Mouse (Mus musculus): Measurements from ENCODE around the gene Uba6. TPM values are rescaled to one million over a fixed set of nuclear protein-coding genes. Genes with fewer than 3 reads are reported as not detected.

Uba6 gene
- polyA plus RNA-seq, 1 experiment from 2014 or later = 12.7 TPM

GRCm38 (mm10) chr5:86113997-86114396 lies 58.6 kb downstream of the Uba6 start:
- Histone ChIP-seq H3K9me3 (replicated peaks) (no peaks in the 10 kb centered on the region), H3K4me2 (replicated peaks) (no peak overlapping the region), H3K27me3 (no peaks in the 10 kb centered on the region), H3K4me1 (no peaks in the 10 kb centered on the region), H3K9ac (no peak overlapping the region), H3K27ac (replicated peaks) (no peak overlapping the region), H3K36me3 (peaks cover 21% of the 10 kb centered on the region; the same call in 1 of the 2 replicates), H3K4me3 (replicated peaks) (no peak overlapping the region)
- WGBS = 94% methylated on average over 1 of the region's 1 CpGs
- ATAC-seq (ENCODE audit: insufficient number of reproducible peaks, low FRiP score, low TSS enrichment, low read depth) = no peak

- Histone ChIP-seq H3K4me2 (replicated peaks) (no peak overlapping the region), H3K9ac (no peak overlapping the region), H3K36me3 (peaks cover 15% of the 10 kb centered on the region; the same call in 1 of the 2 replicates), H3K9me3 (replicated peaks) (no peaks in the 10 kb centered on the region), H3K27me3 (no peaks in the 10 kb centered on the region), H3K4me3 (replicated peaks) (no peak overlapping the region), H3K4me1 (no peaks in the 10 kb centered on the region), H3K27ac (replicated peaks) (no peak overlapping the region)
- WGBS = 98% methylated on average over 2 of the region's 2 CpGs
- no peak for ATAC-seq (ENCODE audit: insufficient number of reproducible peaks, low FRiP score, low TSS enrichment, low read depth)
Measured at GRCm38 (mm10) chr5:86113037-86113436, 59.6 kb downstream of the Uba6 start.

GRCm38 (mm10) chr5:86111074-86111473 lies 61.5 kb downstream of the Uba6 start:
- Histone ChIP-seq H3K27ac (replicated peaks) (no peak overlapping the region), H3K9me3 (replicated peaks) (no peaks in the 10 kb centered on the region), H3K4me2 (replicated peaks) (no peak overlapping the region), H3K9ac (no peak overlapping the region), H3K4me1 (no peaks in the 10 kb centered on the region), H3K27me3 (no peaks in the 10 kb centered on the region), H3K36me3 (peaks cover 16% of the 10 kb centered on the region; the same call in 1 of the 2 replicates), H3K4me3 (replicated peaks) (no peak overlapping the region)
- ATAC-seq (ENCODE audit: insufficient number of reproducible peaks, low FRiP score, low TSS enrichment, low read depth) = no peak
- 98% methylated on average over 1 of the region's 1 CpGs for WGBS

GRCm38 (mm10) chr5:86106610-86107009 lies 66.0 kb downstream of the Uba6 start:
- H3K36me3 ChIP-seq = peaks cover 6% of the 10 kb centered on the region; the same call in 1 of the 2 replicates
- H3K27me3 ChIP-seq = no peaks in the 10 kb centered on the region
- no peak overlapping the region for H3K4me2 ChIP-seq (replicated peaks)
- no peaks in the 10 kb centered on the region for H3K4me1 ChIP-seq
- no peak overlapping the region for H3K4me3 ChIP-seq (replicated peaks)
- no peak overlapping the region for H3K27ac ChIP-seq (replicated peaks)
- ATAC-seq (ENCODE audit: insufficient number of reproducible peaks, low FRiP score, low TSS enrichment, low read depth) = no peak
- no peaks in the 10 kb centered on the region for H3K9me3 ChIP-seq (replicated peaks)
- 69% methylated on average over 2 of the region's 2 CpGs for WGBS
- H3K9ac ChIP-seq = no peak overlapping the region

- no peaks in the 10 kb centered on the region for H3K27me3 ChIP-seq
- H3K4me1 ChIP-seq = no peaks in the 10 kb centered on the region
- ATAC-seq (ENCODE audit: insufficient number of reproducible peaks, low FRiP score, low TSS enrichment, low read depth) = no peak
- no peak overlapping the region for H3K4me3 ChIP-seq (replicated peaks)
- no peak overlapping the region for H3K4me2 ChIP-seq (replicated peaks)
- no peak overlapping the region for H3K9ac ChIP-seq
- H3K9me3 ChIP-seq (replicated peaks) = no peaks in the 10 kb centered on the region
- WGBS = 97% methylated on average over 2 of the region's 2 CpGs
- no peaks in the 10 kb centered on the region for H3K36me3 ChIP-seq
- no peak overlapping the region for H3K27ac ChIP-seq (replicated peaks)
Measured at GRCm38 (mm10) chr5:86102176-86102575, 70.4 kb downstream of the Uba6 start.

- 64% methylated on average over 3 of the region's 3 CpGs for WGBS
Measured at GRCm38 (mm10) chr5:86100621-86101020, 72.0 kb downstream of the Uba6 start.

GRCm38 (mm10) chr5:86098988-86099387 lies 73.6 kb downstream of the Uba6 start:
- Histone ChIP-seq H3K9ac (no peak overlapping the region), H3K27me3 (no peaks in the 10 kb centered on the region), H3K4me1 (no peaks in the 10 kb centered on the region), H3K27ac (replicated peaks) (no peak overlapping the region), H3K36me3 (no peaks in the 10 kb centered on the region), H3K4me3 (replicated peaks) (no peak overlapping the region), H3K9me3 (replicated peaks) (no peaks in the 10 kb centered on the region), H3K4me2 (replicated peaks) (no peak overlapping the region)
- WGBS = 65% methylated on average over 3 of the region's 3 CpGs
- no peak for ATAC-seq (ENCODE audit: insufficient number of reproducible peaks, low FRiP score, low TSS enrichment, low read depth)

More at GRCm38 (mm10) chr5:86100621-86101020, 72.0 kb downstream of the Uba6 start:
- Histone ChIP-seq H3K4me1 (no peaks in the 10 kb centered on the region), H3K4me2 (replicated peaks) (no peak overlapping the region), H3K36me3 (no peaks in the 10 kb centered on the region), H3K4me3 (replicated peaks) (no peak overlapping the region), H3K9me3 (replicated peaks) (no peaks in the 10 kb centered on the region), H3K27ac (replicated peaks) (no peak overlapping the region), H3K9ac (no peak overlapping the region), H3K27me3 (no peaks in the 10 kb centered on the region)
- no peak for ATAC-seq (ENCODE audit: insufficient number of reproducible peaks, low FRiP score, low TSS enrichment, low read depth)

- Histone ChIP-seq H3K4me2 (replicated peaks) (no peak overlapping the region), H3K4me3 (replicated peaks) (no peak overlapping the region), H3K27me3 (no peaks in the 10 kb centered on the region), H3K36me3 (no peaks in the 10 kb centered on the region), H3K27ac (replicated peaks) (no peak overlapping the region), H3K9ac (no peak overlapping the region), H3K4me1 (no peaks in the 10 kb centered on the region), H3K9me3 (replicated peaks) (no peaks in the 10 kb centered on the region)
- ATAC-seq (ENCODE audit: insufficient number of reproducible peaks, low FRiP score, low TSS enrichment, low read depth) = no peak
- WGBS = 77% methylated on average over 9 of the region's 9 CpGs
Measured at GRCm38 (mm10) chr5:86094754-86095153, 77.8 kb downstream of the Uba6 start.

GRCm38 (mm10) chr5:86086751-86087150 lies 85.9 kb downstream of the Uba6 start:
- Histone ChIP-seq H3K9me3 (replicated peaks) (no peaks in the 10 kb centered on the region), H3K27me3 (no peaks in the 10 kb centered on the region), H3K36me3 (no peaks in the 10 kb centered on the region), H3K27ac (replicated peaks) (no peak overlapping the region), H3K4me2 (replicated peaks) (no peak overlapping the region), H3K4me3 (replicated peaks) (no peak overlapping the region), H3K4me1 (no peaks in the 10 kb centered on the region), H3K9ac (no peak overlapping the region)
- ATAC-seq (ENCODE audit: insufficient number of reproducible peaks, low FRiP score, low TSS enrichment, low read depth) = no peak
- 72% methylated on average over 6 of the region's 6 CpGs for WGBS

- no peak overlapping the region for H3K4me2 ChIP-seq (replicated peaks)
- H3K9ac ChIP-seq = no peak overlapping the region
- WGBS = 55% methylated on average over 7 of the region's 7 CpGs
- no peaks in the 10 kb centered on the region for H3K27me3 ChIP-seq
- H3K4me1 ChIP-seq = no peaks in the 10 kb centered on the region
- H3K9me3 ChIP-seq (replicated peaks) = no peaks in the 10 kb centered on the region
- no peak for ATAC-seq (ENCODE audit: insufficient number of reproducible peaks, low FRiP score, low TSS enrichment, low read depth)
- no peak overlapping the region for H3K4me3 ChIP-seq (replicated peaks)
- H3K27ac ChIP-seq (replicated peaks) = no peak overlapping the region
- no peaks in the 10 kb centered on the region for H3K36me3 ChIP-seq
Measured at GRCm38 (mm10) chr5:86084979-86085378, 87.6 kb downstream of the Uba6 start.

GRCm38 (mm10) chr5:86083987-86084386 lies 88.6 kb downstream of the Uba6 start:
- no peak overlapping the region for H3K27ac ChIP-seq (replicated peaks)
- H3K4me3 ChIP-seq (replicated peaks) = no peak overlapping the region
- ATAC-seq (ENCODE audit: insufficient number of reproducible peaks, low FRiP score, low TSS enrichment, low read depth) = no peak
- no peaks in the 10 kb centered on the region for H3K4me1 ChIP-seq
- H3K9me3 ChIP-seq (replicated peaks) = no peaks in the 10 kb centered on the region
- H3K9ac ChIP-seq = no peak overlapping the region
- no peaks in the 10 kb centered on the region for H3K27me3 ChIP-seq
- no peaks in the 10 kb centered on the region for H3K36me3 ChIP-seq
- 78% methylated on average over 6 of the region's 6 CpGs for WGBS
- H3K4me2 ChIP-seq (replicated peaks) = no peak overlapping the region

GRCm38 (mm10) chr5:86078720-86079334 lies 93.8 kb downstream of the Uba6 start:
- 64% methylated on average over 3 of the region's 3 CpGs for WGBS
- ATAC-seq (ENCODE audit: insufficient number of reproducible peaks, low FRiP score, low TSS enrichment, low read depth) = no peak

More at GRCm38 (mm10) chr5:86078720-86079334, 93.8 kb downstream of the Uba6 start:
- no peak overlapping the region for H3K9ac ChIP-seq
- H3K4me2 ChIP-seq (replicated peaks) = no peak overlapping the region
- H3K9me3 ChIP-seq (replicated peaks) = no peaks in the 10 kb centered on the region
- H3K4me3 ChIP-seq (replicated peaks) = no peak overlapping the region
- no peak overlapping the region for H3K27ac ChIP-seq (replicated peaks)
- no peaks in the 10 kb centered on the region for H3K4me1 ChIP-seq
- H3K36me3 ChIP-seq = no peaks in the 10 kb centered on the region
- H3K27me3 ChIP-seq = no peaks in the 10 kb centered on the region
